Mouse (Mus musculus): ENCODE data around the gene Chac1. TPM values are rescaled to one million over a fixed set of nuclear protein-coding genes. Genes with fewer than 3 reads are reported as not detected.

The Chac1 gene
- total and polyA plus RNA-seq, 3 experiments: 3.6 to 6.4 TPM; not detected in 1

- no peak overlapping the region for H3K4me3 ChIP-seq (ENCODE audit: control insufficient read depth in 1 of 2, insufficient read depth in 1 of 2, low read depth in 2 of 2, low read length in 2 of 2)
- H3K27ac ChIP-seq (ENCODE audit: control insufficient read depth, low read depth, low read length): no peak overlapping the region
- peaks cover under 1 to 19% of the 10 kb centered on the region in 2 experiments; a peak in 3 of 4 replicates for H3K4me1 ChIP-seq (ENCODE audit: control insufficient read depth in 1 of 2, insufficient read depth in 2 of 2, low read length in 2 of 2)
- H3K9me3 ChIP-seq (replicated peaks; ENCODE audit: insufficient read depth, low read length): no peaks in the 10 kb centered on the region
- H3K9ac ChIP-seq (ENCODE audit: control insufficient read depth, low read depth, low read length, poor library complexity, severe bottlenecking): no peak overlapping the region
- peaks cover 0 to 12% of the 10 kb centered on the region in 2 experiments; a peak in 2 of 4 replicates for H3K36me3 ChIP-seq (ENCODE audit: control insufficient read depth in 1 of 2, insufficient read depth in 2 of 2, low read length in 2 of 2)
- H3K79me2 ChIP-seq (ENCODE audit: control insufficient read depth, insufficient read depth, low read length, poor library complexity): no peaks in the 10 kb centered on the region
- no peak for TF ChIP-seq ZC3H11A (IDR thresholded peaks at IDR 0.05; ENCODE audit: low read depth, low read length)
- TF ChIP-seq RAD21 (IDR thresholded peaks at IDR 0.05; ENCODE audit: low read depth, low read length): no peak
- no peak for TF ChIP-seq SIN3A (IDR thresholded peaks at IDR 0.05; ENCODE audit: low read length)
- TF ChIP-seq ELF1 (IDR thresholded peaks at IDR 0.05; ENCODE audit: low read depth, low read length): no peak
- no peak for TF ChIP-seq NRF1 (IDR thresholded peaks at IDR 0.05; ENCODE audit: insufficient read depth, low read depth, low read length, poor library complexity, severe bottlenecking)
- TF ChIP-seq ZKSCAN1 (IDR thresholded peaks at IDR 0.05; ENCODE audit: low read depth, low read length): no peak
- no peak for TF ChIP-seq GABPA (IDR thresholded peaks at IDR 0.05; ENCODE audit: low read depth, low read length)
- TF ChIP-seq BHLHE40 (IDR thresholded peaks at IDR 0.05; ENCODE audit: borderline replicate concordance, low read depth, low read length): no peak
- no peak for TF ChIP-seq MYB (IDR thresholded peaks at IDR 0.05; ENCODE audit: low read depth, low read length)
- TF ChIP-seq MAFK (IDR thresholded peaks at IDR 0.05; ENCODE audit: borderline replicate concordance, low read depth, low read length): no peak
- no peak for TF ChIP-seq UBTF (IDR thresholded peaks at IDR 0.05; ENCODE audit: borderline replicate concordance, insufficient read depth, low read depth, low read length)
- no peak for TF ChIP-seq EP300 (IDR thresholded peaks at IDR 0.05; ENCODE audit: low read depth in 1 of 2, low read length in 2 of 2)
- DNase-seq (ENCODE audit: low read depth, low spot score): no peak
- H3K27me3 ChIP-seq (ENCODE audit: control insufficient read depth in 1 of 2, insufficient read depth in 2 of 2, low read length in 2 of 2): no peaks in the 10 kb centered on the region
These were observed 46.2 kb upstream of the Chac1 start for GRCm38 (mm10) chr2:119304798-119305208.

GRCm38 (mm10) chr2:119311544-119311943 lies 39.5 kb upstream of the Chac1 start:
- no peaks in the 10 kb centered on the region for H3K36me3 ChIP-seq (ENCODE audit: control insufficient read depth in 1 of 2, insufficient read depth in 2 of 2, low read length in 2 of 2)
- DNase-seq (ENCODE audit: low read depth, low spot score): no peak
- H3K27me3 ChIP-seq (ENCODE audit: control insufficient read depth in 1 of 2, insufficient read depth in 2 of 2, low read length in 2 of 2): no peaks in the 10 kb centered on the region
- H3K79me2 ChIP-seq (ENCODE audit: control insufficient read depth, insufficient read depth, low read length, poor library complexity): no peaks in the 10 kb centered on the region
- H3K4me1 ChIP-seq (ENCODE audit: control insufficient read depth in 1 of 2, insufficient read depth in 2 of 2, low read length in 2 of 2): no peaks in the 10 kb centered on the region
- no peaks in the 10 kb centered on the region for H3K9me3 ChIP-seq (replicated peaks; ENCODE audit: insufficient read depth, low read length)
- H3K27ac ChIP-seq (ENCODE audit: control insufficient read depth, low read depth, low read length): no peak overlapping the region
- TF ChIP-seq MYC (IDR thresholded peaks at IDR 0.05; ENCODE audit: low read depth, low read length): no peak
- H3K4me3 ChIP-seq (ENCODE audit: control insufficient read depth in 1 of 2, insufficient read depth in 1 of 2, low read depth in 2 of 2, low read length in 2 of 2): no peak overlapping the region
- no peak overlapping the region for H3K9ac ChIP-seq (ENCODE audit: control insufficient read depth, low read depth, low read length, poor library complexity, severe bottlenecking)

GRCm38 (mm10) chr2:119312380-119312958 lies 38.6 kb upstream of the Chac1 start:
- Histone ChIP-seq H3K4me1 (ENCODE audit: control insufficient read depth in 1 of 2, insufficient read depth in 2 of 2, low read length in 2 of 2) (no peaks in the 10 kb centered on the region), H3K9ac (ENCODE audit: control insufficient read depth, low read depth, low read length, poor library complexity, severe bottlenecking) (no peak overlapping the region), H3K36me3 (ENCODE audit: control insufficient read depth in 1 of 2, insufficient read depth in 2 of 2, low read length in 2 of 2) (no peaks in the 10 kb centered on the region), H3K27me3 (ENCODE audit: control insufficient read depth in 1 of 2, insufficient read depth in 2 of 2, low read length in 2 of 2) (no peaks in the 10 kb centered on the region), H3K27ac (ENCODE audit: control insufficient read depth, low read depth, low read length) (no peak overlapping the region), H3K9me3 (replicated peaks; ENCODE audit: insufficient read depth, low read length) (no peaks in the 10 kb centered on the region), H3K79me2 (ENCODE audit: control insufficient read depth, insufficient read depth, low read length, poor library complexity) (no peaks in the 10 kb centered on the region), H3K4me3 (ENCODE audit: control insufficient read depth in 1 of 2, insufficient read depth in 1 of 2, low read depth in 2 of 2, low read length in 2 of 2) (no peak overlapping the region)
- no peak for DNase-seq (ENCODE audit: low read depth, low spot score)
- TF ChIP-seq MAX (IDR thresholded peaks at IDR 0.05; ENCODE audit: low read length): no peak
- TF ChIP-seq ELF1 (IDR thresholded peaks at IDR 0.05; ENCODE audit: low read depth, low read length): no peak
- no peak for TF ChIP-seq ETS1 (IDR thresholded peaks at IDR 0.05; ENCODE audit: low read depth, low read length)
- no peak for TF ChIP-seq TCF12 (IDR thresholded peaks at IDR 0.05; ENCODE audit: low read depth, low read length)
- TF ChIP-seq CHD2 (IDR thresholded peaks at IDR 0.05; ENCODE audit: low read length): no peak
